Mouse (Mus musculus): ENCODE results near the gene Ttll2. TPM values are rescaled to one million over a fixed set of nuclear protein-coding genes. Genes with fewer than 3 reads are reported as not detected.

Ttll2 gene
- not detected for total RNA-seq (2023)

DNA sequence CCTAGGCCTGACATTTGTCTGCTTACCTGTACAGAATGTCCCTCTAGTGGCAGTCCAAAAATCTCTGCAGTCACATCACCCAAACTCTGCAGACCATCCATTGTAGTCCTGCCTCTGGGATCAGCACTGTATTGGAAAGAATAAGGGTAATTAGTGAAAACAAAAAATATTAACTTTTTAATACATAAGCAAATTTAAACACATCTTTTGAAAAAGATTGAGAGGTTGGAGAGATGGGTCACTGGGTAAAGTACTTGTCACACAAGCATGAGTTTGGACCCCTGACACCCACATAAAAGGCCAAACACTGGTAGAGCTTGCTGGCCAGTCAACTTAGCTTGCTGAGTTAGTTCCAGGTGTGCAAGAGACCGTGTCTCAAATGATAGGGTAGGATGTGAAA, at the start of gene Ttll2:
Gene Ttll2 (minus strand): TSS at position 101 of the 400 bp plus-strand sequence.

GRCm38 (mm10) chr17:7385364-7385763, 32.9 kb upstream of the Ttll2 start, which contains the start of gene Unc93a2:
TSS of gene Unc93a2 (minus strand) at chr17:7385464.

DNA sequence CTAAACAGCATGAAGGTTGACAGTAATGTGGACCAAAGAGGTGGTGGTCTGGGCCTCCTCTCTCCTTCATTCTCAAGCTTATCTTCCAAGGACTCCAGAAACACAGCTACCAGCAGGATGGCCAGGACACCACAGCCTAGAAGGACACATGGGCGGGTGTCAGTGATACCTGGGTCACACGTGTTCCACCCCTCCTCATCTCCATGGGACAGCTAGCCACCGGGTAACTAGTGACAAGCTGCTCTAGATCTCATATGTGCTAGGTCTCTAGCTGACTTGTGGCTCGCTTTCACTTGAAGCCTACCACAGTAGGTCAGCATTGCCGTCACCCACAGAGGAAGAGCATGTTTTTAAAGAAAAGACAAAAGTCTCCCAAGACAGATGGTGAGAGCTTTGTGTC, 19.4 kb upstream of the Ttll2 start, which contains the start of gene Gm49630:
Gene Gm49630 (minus strand): TSS at position 101 of the 400 bp plus-strand sequence.

GRCm38 (mm10) chr17:7324346-7324745, 28.1 kb downstream of the Ttll2 start, which contains the start of gene Tcp10a:
TSS of gene Tcp10a (plus strand) at chr17:7324646.

Other genes with a start within 250 kb of the Ttll2 start
- 10 to 100 TPM; 14.5 to 21.3 TPM for gene Rps6ka2, start 182.6 kb downstream of the Ttll2 start, total RNA-seq (2023)
- not detected for gene Tcp10a, start 28.1 kb downstream of the Ttll2 start, total RNA-seq (2023)
- gene Gm49630, start 19.3 kb upstream of the Ttll2 start, total RNA-seq (2023): not detected
- gene Unc93a2, start 32.8 kb upstream of the Ttll2 start, total RNA-seq (2023): 1 to 10 TPM in 1 of 2 experiments, under 1 TPM in 1; 0.60 to 1.0 TPM